Mouse (Mus musculus): ENCODE measurements around the gene Psen2. TPM values are rescaled to one million over a fixed set of nuclear protein-coding genes. Genes with fewer than 3 reads are reported as not detected.
A peak's percentile ranks its signal among the peaks of the same experiment; 100 is the strongest.

Gene Psen2
- total RNA-seq, 4 experiments from 2014 or later: 21.5 to 25.9 (median 22.2) TPM

- DNase-seq (ENCODE audit: low spot score in 2 of 2): no peak
Measured at GRCm38 (mm10) chr1:180199715-180200050, 63.6 kb downstream of the Psen2 start.

GRCm38 (mm10) chr1:180198959-180199714 is 64.1 kb downstream of the Psen2 start, which contains the start of gene Coq8a:
Gene Coq8a (minus strand): TSS chr1:180199602.
- DNase-seq (ENCODE audit: low spot score in 2 of 2): no peak

GRCm38 (mm10) chr1:180197956-180198355 is 65.3 kb downstream of the Psen2 start:
- no peak for DNase-seq (ENCODE audit: low spot score in 2 of 2)

GRCm38 (mm10) chr1:180196508-180196907 is 66.7 kb downstream of the Psen2 start:
- DNase-seq (ENCODE audit: low spot score in 2 of 2): no peak

- peak; percentile 98 to 99 for DNase-seq (ENCODE audit: low spot score in 2 of 2)
Measured at GRCm38 (mm10) chr1:180195703-180196381, 67.4 kb downstream of the Psen2 start.

- DNase-seq (ENCODE audit: low spot score in 2 of 2): no peak
Measured at GRCm38 (mm10) chr1:180194781-180195471, 68.3 kb downstream of the Psen2 start.

GRCm38 (mm10) chr1:180194048-180194447 is 69.2 kb downstream of the Psen2 start:
- DNase-seq (ENCODE audit: low spot score in 2 of 2): no peak

GRCm38 (mm10) chr1:180193391-180193935 is 69.8 kb downstream of the Psen2 start:
- DNase-seq (ENCODE audit: low spot score in 2 of 2): no peak

- DNase-seq (ENCODE audit: low spot score in 2 of 2): no peak
Measured at GRCm38 (mm10) chr1:180192866-180193265, 70.4 kb downstream of the Psen2 start.

- DNase-seq (ENCODE audit: low spot score in 2 of 2): no peak
Measured at GRCm38 (mm10) chr1:180191651-180192220, 71.5 kb downstream of the Psen2 start.

GRCm38 (mm10) chr1:180191112-180191511 is 72.1 kb downstream of the Psen2 start:
- DNase-seq (ENCODE audit: low spot score in 2 of 2): no peak

- no peak for DNase-seq (ENCODE audit: low spot score in 2 of 2)
Measured at GRCm38 (mm10) chr1:180188951-180189350, 74.3 kb downstream of the Psen2 start.

- no peak for DNase-seq (ENCODE audit: low spot score in 2 of 2)
Measured at GRCm38 (mm10) chr1:180186371-180186770, 76.9 kb downstream of the Psen2 start.

- DNase-seq (ENCODE audit: low spot score in 2 of 2): no peak
Measured at GRCm38 (mm10) chr1:180185877-180186276, 77.4 kb downstream of the Psen2 start.

- DNase-seq (ENCODE audit: low spot score in 2 of 2): no peak
Measured at GRCm38 (mm10) chr1:180184768-180185167, 78.5 kb downstream of the Psen2 start.

GRCm38 (mm10) chr1:180183525-180184159 is 79.6 kb downstream of the Psen2 start:
- DNase-seq (ENCODE audit: low spot score in 2 of 2): no peak

GRCm38 (mm10) chr1:180182731-180183130 is 80.5 kb downstream of the Psen2 start:
- no peak for DNase-seq (ENCODE audit: low spot score in 2 of 2)

GRCm38 (mm10) chr1:180181966-180182319 is 81.3 kb downstream of the Psen2 start:
- DNase-seq (ENCODE audit: low spot score in 2 of 2): no peak

GRCm38 (mm10) chr1:180181304-180181965 is 81.8 kb downstream of the Psen2 start:
- DNase-seq (ENCODE audit: low spot score in 2 of 2): no peak

GRCm38 (mm10) chr1:180179840-180180239 is 83.4 kb downstream of the Psen2 start:
- no peak for DNase-seq (ENCODE audit: low spot score in 2 of 2)

GRCm38 (mm10) chr1:180179100-180179499 is 84.1 kb downstream of the Psen2 start:
- DNase-seq (ENCODE audit: low spot score in 2 of 2): no peak
